Mouse (Mus musculus) kidney, postnatal 4 days (tissue): Measurements from ENCODE around the gene Olfr1513.
"Not testable (repeated sequence)": the region's sequence is repeated elsewhere in the genome, so short reads cannot be mapped to it uniquely, and the experiment has no call there.

Source experiments
- DNase-seq, 2 experiments: peaks; one replicate each; pipeline ENCODE4 v3.0.0; 2021; ENCODE audit warnings: mixed read lengths in 2 of 2

Olfr1513 gene

DNA sequence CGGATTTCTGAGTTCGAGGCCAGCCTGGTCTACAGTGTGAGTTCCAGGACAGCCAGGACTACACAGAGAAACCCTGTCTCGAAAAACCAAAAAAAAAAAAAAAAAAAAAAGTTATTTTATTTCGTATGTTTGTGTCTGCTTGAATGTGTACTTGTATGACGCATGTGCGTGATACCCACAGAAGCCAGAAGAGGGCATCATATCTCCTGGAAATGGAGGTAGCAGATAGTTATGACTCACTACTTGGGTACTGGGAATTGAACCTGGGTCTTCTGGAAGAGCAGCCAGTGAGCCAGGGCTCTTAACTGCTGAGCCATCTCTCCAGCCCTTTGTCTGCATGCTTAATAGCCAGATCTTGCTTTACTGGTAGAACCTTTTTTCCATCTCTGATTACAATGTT, 45.9 kb downstream of the Olfr1513 start:
- peak in 1 of 2 experiments; percentile 18 for DNase-seq

DNA sequence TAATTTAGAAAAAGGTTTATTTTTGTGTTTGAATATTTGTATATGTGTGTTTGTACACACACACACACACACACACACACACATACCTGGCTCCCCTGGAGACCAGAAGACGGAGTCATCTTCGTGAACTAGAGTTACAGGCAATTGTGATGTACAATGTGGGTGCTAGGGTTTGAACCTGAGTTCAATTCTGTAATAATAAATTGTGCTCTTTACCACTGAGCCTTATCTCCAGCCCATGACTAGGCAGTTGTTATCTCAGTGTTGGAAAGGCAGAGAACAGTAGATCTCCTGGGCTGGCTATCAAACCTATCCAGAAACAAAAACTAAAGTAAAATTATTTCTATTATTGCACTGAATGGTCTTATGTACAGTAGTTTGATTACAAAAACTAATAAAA, 50.1 kb downstream of the Olfr1513 start:
- DNase-seq: no peak

DNA sequence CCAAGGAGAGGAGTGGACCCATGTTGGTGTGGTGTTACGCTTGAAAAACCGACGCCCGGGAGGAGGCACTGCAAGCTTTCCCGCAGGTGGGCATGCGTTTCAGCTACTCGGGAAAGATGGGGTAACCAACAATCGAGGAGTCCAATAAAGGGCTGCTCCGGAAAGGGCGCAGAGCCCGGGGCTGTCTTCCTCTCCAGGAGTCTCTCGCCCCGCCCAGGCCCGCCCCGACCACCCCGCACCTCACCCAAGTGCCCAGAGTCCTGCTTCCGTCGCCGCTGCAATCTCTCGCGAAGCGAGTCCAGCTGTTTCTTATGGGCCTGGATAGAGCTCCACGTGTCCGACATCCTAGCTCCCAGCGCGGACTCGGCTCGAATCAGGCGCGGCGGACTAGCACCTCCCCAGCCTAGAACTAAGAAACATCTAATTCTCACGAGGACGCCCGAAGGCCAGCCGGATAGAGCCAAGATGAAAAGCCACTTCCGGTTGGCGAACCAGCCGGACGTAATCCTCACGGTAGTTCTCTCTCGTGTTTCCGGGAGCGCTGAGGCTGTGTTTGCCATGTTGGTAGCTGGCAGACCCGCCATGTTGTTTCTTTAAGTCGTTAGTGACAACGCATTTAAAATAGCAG, 51.5 kb downstream of the Olfr1513 start, which contains the start of gene Mettl3:
Gene Mettl3 (minus strand): TSS at position 485 of the 628 bp plus-strand sequence.
- peak; percentile 94 to 96 for DNase-seq

DNA sequence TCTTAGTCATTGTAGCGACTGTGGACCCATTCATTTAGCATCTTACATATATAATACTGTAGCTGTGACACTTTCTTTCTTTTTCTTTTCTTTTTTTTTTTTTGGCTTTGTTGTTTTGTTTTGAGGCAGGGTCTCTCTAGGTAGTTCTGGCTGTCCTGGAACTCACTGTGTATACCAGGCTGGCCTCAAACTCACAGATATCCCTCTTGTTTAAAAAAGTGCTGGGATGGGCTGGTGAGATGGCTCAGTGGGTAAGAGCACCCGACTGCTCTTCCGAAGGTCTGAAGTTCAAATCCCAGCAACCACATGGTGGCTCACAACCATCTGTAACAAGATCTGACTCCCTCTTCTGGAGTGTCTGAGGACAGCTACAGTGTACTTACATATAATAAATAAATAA, 52.7 kb downstream of the Olfr1513 start:
- not testable (repeated sequence) for DNase-seq
